Mouse (Mus musculus) brain, embryonic 18.5 days (tissue): ENCODE measurements at regions not wholly inside any gene's neighbourhood (a gene's known extent, or its start where the extent isn't known, plus 50 kb on each side); places are given as distances from the start of the nearest gene placed in this dataset.
"Not testable (repeated sequence)": the region's sequence is repeated elsewhere in the genome, so short reads cannot be mapped to it uniquely, and the experiment has no call there.

ENCODE experiments used
- DNase-seq: peaks from one replicate; pipeline ENCODE4 v3.0.0-alpha.2; 2012; ENCODE audit warnings: low read depth, low spot score

DNA sequence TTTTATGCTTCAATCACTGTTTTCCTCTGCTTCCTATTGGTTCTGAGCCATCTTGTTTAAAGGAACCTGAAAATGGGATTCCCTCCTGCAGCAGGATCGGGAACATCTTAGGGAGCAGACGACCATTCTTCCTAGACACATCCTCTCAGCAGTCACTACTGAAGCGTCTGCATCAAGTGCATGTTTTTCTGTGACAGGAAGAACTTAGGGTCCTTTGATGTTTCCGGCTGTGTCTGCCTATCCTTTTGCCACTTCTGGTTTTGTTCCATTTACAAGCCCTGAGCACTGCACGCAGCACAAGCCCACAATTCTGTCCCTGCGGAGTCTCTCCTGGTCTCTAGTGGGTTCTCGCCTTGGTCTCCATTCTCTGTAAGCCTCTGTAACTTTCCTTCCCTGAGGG is 163.9 kb upstream of the Zfp637 start:
- no peak for DNase-seq

DNA sequence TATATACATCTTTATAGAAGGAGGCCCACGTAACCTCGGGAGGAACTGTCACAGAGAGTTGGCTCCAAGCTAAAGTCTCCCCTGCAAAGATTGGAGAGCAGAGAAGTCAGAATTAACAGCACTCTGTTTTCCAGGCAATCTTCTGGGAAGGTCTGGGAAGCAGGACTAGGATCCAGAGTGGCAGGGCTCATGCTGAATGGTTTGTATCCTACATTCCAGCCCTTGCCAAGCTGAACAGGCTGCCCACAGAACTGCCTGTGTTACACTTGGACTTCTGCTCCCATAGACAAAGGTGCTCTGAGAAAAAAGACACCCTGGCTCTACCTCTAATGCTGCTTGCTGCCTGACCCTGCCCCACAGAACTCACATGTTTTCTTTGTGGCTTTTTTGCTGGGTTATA is 163.2 kb upstream of the Zfp637 start:
- no peak for DNase-seq

DNA sequence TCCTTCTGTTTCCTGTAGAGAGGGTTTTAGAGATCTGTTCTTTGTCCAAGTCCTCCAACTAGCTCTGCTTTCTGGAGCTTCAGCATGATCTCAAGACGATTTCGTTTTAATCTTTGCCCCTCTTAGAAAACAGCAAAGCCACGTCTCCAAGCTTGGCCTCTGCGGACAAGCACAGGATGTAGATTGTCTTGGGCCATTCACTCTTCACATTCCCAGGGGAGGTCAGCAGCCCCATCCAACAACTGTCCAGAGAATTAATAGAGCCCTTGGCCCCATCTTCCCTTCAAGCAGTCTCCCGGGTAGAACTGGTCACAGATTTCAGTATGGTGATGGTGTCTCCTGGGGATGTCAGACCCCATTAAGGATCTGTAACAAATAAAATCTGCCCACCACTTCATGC is 162.7 kb upstream of the Zfp637 start:
- DNase-seq, result no peak

DNA sequence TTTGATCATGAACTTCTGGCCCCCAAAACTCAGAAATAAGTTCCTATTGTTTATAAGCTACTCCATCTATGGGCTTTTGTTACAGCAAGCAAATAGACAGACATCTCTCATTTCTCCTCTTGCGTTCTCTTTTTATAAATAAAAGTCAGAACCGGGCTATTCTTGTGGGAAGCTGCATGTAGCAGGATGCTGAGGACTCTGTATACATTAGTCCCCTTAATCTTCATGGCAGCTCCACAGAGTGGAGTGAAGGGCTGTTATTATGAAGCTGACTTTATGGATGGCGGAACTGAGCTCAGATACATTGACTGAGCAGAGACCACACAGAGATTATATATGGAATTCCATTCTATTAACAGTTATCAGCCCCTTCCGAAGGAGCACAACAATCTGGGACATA is 162.1 kb upstream of the Zfp637 start:
- DNase-seq, result no peak

DNA sequence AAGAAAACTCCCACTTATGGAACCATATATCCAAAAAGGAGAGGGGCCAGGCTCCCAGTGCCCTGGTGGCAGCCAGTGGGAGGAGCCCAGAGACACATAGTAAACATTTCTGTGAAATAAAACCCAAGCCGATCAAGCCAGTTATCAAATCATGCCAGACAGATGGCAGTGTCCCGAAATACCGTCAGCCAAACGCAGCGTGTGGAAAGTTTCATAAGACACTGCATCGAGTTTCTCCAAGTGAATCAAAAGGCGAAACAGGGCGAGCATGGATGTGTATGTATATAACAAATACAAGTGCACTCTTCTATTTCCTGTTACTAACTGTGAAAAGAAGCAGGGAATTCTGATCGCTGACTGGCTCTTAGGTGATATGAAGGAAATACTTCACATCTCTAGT is 154.8 kb upstream of the Zfp637 start:
- no peak for DNase-seq

DNA sequence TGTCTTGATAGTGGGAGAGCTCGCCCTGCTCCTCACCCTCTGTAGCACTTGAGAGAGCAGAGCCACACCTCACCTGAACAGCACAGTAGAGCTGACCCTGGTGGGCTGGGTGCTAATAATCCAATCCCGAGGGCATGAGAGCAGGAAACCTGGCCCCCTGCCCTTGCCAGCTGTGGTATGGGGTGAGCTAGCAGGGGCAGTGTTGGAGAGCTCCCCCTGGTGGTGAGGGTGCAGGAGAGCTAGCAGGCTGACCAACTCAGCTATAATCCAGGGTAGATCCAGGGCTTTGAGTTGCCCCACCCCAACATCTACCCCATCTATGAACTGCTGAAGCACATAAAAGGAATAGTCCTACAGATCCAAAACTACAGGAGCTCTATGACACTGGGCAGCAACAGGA is 153.9 kb upstream of the Zfp637 start:
- DNase-seq, result no peak

DNA sequence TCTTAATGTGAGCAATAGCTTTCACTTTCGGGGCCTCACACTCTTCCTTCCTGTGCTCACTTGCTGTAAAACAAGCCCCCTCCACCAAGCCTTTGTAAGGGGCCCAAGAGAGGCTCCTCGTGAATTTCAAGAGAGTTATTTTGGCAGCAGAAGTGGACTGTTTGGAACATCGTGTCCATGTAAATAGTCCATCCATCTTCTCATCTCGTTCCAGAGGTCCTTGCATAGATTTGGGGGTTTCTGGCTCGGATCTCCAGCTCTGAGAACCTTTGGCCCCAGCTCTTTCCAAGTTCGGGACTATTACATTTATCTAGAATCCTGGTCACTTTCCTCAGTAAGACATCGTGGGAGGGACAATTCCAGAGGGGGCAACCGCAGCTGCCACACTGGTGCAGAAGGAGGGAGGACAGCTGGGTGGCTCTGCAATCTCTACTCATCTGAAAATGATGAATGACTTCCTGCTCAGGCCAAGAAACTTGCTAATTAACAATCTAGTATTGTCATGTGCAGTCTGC is 152.3 kb upstream of the Zfp637 start:
- no peak for DNase-seq

DNA sequence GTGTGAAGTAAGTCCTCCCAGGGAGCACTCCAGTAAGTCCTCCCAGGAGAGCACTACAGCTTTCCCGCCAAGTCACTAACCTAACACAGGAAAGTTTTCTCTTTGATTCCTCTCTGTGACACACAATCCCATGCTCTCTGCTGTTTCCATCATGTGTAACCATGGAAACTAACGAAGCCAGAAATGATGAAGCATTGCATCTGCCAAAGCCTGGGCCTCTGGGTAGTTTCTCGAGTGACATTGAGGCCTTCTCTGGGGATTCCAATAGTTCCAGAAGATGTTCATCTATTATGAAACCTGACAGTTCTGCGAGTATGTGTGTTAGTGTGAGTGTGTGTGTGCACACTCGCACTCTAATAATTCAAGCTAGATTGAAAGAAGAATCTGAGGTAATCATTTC is 140.7 kb upstream of the Zfp637 start:
- peak; percentile 26 for DNase-seq

DNA sequence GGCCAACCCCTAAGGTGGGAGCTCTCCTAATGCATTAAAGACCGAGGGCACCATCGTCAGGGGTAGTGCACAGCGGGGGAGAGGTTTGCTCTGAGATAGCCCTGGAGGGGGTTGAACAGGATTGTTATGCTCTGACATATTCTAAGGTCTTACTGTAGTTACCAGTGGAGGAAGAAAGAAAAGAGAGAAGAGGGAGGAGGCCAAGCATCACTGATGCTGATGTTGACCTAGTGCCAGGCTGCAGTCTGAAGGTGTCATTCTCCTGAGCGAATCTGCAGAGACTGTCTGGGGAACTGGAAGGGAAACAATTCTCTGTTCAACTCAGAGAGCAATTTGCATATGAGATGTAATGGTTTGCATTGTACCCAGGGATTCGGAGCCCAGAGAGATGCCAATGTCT is 139.4 kb upstream of the Zfp637 start:
- DNase-seq, result no peak

DNA sequence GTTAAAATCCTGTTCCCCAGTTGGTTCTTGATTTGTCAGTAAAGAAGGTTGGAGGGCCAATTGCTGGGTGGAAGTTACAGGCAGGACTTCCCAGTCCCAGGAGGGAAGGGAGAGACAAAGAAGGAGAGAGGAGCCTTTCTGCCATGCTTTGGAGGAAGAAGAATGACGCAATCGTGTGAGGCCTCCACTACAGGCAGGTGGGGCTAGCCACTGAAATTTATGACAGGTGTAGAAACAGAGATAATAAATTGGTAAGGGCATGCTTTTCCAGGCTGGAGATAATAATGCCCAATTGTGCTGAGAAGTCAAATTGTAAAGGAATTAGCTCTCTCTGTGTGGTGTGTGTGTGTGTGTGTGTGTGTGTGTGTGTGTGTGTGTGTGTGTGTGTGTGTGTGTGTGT is 135.0 kb upstream of the Zfp637 start:
- DNase-seq, result no peak

DNA sequence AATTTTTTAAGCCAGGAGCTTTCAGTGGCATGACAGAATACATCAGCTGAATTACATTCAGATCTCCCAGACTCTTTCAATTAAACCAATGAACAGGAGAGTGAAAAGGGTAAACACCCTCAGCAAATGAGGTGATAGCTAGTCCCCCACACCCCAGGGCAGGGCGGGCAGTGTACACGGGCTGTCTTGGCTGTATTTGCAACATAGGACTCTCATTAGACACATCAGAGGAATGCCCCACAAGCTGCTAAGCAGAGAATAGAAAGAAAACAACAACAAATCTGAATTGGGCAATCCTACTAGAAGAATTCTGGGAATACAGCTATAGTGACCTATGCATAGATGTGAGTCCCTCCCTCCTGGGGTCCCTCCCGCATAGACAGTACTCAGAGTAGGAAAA is 131.8 kb upstream of the Zfp637 start:
- DNase-seq, result no peak

DNA sequence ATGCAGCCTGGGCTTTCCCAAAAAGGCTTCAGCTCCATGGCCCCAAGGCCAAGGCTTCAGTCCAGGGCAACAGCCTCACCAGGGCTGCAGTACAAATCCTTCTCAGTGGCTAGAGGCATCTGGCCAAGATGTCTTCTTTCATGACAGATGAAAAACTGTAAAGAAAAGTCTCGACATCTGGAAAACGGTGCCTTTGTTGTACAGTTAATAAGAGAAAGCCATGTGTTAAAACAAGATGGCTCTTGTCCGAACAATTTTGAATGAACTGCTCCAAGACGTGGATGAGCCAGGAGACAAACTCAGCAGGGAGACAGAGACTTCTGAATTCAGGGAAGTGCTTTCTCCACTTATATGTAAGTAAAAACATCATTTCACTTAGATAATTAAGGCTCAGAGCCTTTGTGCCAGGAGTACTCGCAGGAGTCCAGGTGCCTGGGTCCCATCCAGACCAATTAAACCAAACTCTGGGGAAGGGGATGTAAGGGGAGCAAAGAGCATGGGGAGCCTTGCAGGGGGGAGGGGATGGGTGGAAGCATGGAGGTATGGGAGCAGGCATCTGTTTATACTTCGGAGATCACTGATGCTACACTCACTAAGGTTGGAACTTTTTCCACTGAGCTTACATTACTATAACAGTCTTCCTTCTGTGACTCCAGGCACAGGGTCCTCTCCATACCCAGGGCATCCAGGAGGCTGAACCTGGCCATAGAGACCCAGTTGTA is 125.8 kb upstream of the Zfp637 start:
- DNase-seq, result no peak

DNA sequence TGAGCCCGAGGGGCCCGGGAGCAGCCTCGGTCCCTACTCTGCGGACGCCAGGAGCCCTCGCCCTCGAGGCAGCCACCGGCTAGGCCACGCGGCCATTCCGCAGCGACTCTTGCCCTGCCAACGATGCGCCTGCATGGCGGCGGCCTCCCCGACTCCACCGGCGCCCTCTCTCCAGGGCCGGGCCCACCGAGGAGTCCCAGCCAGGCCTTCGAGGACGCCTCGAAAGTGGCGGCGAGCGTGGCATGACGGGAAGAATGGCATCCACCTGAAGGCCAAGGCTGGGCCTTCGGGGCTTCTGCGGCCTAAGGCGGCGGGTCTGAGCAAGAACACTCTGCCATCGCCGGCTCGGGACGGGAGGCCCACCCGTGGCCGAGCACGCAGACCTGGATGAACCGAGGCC is 124.6 kb upstream of the Zfp637 start:
- not testable (repeated sequence) for DNase-seq

DNA sequence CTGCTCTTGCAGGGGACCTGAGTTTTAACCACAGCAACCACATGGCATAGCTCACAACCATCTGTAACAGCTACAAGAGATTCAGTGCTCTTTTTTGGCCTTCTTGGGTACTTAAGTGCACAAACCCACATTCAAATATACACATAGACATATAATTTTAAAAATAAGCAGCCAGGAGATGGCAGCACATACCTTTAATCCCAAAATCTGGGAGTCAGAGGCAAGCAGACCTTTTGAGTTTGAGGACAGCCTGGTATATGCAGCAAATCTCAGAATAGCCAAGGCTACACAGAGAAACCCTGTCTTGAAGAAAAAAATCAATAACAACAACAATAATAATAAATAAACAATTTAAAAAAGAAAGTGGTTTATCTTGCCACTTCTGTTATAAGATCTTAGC is 88.6 kb upstream of the Zfp637 start:
- not testable (repeated sequence) for DNase-seq

DNA sequence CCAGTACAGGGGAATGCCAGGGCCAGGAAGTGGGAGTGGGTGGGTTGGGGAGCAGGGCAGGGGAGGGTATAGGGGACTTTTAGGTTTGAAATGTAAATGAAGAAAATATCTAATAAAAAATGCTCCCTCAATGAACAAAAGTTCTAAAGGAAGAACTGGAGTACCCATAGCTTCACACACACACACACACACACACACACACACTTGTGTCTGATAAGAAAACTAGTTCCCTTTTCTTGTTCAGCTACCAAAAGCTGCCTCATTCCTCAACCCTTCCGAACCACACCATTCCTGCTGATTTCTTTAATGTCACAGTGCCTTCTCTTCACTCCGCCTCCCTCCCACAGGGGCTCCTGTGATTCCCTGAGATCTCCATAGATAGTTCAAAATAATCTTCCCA is 85.3 kb upstream of the Zfp637 start:
- DNase-seq, result not testable (repeated sequence)

DNA sequence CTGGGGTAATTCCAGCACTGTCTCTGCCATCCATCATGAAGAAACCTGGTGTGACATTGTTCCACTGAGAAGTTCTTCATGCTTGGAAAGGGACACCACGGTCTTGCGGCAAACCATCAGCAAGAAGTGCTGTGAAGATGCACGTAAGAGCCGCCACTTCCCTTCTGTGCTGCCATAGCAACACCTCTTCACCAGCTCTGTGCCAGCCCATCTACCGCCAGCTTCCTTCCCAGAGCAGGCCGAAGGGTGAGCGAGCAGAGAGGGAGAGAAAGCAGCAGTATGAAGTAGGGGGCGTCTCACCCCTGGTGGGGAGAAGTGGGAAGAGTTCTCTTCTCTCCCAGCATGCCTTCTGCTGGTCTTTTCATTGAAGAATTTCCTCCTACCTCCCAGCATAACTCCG is 84.8 kb upstream of the Zfp637 start:
- DNase-seq, result no peak

DNA sequence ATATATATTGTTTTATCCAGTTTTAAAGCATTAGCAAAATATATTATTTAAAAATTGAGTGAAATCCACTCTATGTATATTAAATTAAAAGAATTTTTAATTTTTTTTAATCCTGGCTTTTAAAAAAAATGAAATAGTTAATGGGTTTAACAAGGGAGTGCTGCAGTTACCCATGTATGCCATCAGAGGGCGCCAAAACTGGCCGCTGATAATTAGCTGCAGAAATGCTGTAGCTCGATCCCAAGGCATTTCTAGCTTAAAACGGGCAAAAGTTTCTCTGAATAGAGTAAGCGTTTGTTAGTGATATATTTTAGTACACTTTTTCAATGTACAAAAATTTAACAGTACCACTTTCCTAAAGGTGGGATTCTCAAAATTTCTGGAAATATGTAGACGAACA is 82.5 kb upstream of the Zfp637 start:
- not testable (repeated sequence) for DNase-seq

DNA sequence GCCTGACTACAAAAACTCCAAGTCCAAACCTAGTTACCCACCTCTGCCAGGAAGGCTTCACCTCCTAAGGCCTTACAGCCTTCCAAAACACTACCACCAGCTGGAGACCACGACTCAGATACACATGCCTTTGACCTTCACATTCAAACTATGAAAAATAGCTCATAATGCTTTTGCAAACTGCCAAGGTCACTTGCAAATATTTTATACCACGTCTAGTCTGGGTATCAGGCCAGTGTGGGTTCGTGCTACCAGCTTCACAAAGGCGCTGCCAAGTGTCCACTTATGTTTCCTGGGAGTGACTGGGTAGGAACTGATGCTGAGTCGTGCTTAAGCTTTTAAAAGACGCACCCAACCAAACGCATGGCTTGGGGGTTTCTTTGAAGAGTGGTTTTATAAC is 69.5 kb upstream of the Zfp637 start:
- DNase-seq, result no peak

DNA sequence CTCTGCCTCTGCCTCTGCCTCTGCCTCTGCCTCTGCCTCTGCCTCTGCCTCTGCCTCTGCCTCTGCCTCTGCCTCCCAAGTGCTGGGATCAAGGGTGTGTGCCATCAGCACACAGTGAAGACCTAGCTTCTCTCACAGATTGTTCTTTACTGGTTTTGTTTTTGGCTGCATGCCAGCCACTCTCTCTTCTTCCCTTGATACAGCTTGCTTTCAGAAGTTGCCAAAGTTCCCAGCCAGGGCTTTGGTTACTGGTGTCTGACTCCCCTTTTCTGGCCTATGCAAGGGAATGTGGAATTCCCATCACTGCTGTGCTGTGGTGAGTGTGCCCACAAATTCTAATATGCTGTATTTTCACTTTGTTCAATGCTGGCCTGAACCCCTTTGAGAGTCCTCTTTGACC is 68.6 kb upstream of the Zfp637 start:
- no peak for DNase-seq

DNA sequence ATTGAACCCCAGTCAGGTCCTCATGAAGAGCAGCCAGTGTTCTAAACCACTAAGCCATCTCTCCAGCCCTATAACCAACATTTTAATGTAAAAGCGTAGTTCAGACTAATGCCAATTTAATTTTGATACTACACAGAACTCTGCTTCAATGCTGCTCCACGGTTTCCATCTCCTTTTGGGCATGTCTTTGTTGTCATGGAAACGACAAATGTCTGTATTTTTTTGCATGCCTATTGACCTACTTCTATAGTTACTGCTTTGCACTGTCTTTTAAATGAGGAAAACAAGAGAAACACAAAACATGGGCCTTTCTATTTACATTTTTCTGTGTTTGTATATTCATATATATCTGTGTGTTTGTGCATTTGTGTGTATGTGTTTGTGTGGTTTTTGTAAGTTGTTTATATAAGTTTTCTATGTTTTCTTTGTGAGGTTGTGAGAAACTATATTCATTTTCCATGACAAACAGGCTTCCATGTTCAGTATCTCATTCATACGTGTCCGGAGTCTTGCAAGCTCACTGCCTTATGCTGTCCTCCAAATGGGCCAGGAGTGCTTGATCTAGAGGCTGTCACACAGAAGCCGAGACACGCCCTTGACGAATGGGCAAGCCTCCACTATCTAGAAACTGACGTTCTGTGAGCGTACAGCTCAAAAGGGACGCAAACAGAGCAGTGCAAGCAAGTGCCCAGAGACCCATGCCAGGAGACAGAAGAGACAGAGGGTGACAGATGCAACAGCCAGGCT is 65.5 kb upstream of the Zfp637 start:
- DNase-seq, result peak; percentile 39

DNA sequence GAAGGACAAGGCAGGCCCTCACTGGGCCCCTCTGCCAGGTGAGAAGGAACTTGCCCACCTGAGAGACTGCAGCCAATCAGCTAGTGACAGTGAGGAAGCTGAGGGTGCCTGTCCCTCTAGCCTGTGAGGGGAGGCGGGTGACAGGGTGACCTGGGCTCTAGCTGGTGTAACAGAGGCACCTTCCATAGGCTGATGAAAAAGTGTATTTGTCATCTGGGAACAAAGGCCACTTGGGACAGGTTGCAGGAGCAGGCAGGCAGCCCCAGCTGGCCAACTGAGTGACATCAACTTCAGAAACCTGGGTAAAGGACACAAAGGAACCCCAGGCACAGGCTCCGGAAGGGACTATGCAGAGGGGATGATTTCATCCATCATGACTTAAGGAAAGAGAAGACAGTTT is 63.0 kb upstream of the Zfp637 start:
- no peak for DNase-seq

DNA sequence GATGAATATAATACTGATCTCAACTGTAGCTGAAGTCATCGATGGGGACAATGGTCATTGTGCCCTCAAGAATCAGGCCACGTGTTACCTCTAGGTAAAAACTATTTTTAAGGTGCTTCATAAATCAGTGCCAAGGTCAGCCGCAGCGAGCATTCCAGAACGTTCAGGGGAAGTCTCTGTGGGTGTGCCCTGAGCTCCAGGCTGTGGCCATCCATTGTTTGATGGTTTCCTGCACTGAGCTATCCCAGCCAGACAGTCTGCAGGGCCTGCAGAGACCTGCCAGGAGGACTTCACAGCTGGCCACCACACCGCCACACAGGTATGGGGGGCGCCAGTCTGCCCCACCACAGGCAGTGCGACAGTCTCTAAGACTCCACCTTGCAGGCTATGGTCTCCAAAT is 62.5 kb upstream of the Zfp637 start:
- no peak for DNase-seq

DNA sequence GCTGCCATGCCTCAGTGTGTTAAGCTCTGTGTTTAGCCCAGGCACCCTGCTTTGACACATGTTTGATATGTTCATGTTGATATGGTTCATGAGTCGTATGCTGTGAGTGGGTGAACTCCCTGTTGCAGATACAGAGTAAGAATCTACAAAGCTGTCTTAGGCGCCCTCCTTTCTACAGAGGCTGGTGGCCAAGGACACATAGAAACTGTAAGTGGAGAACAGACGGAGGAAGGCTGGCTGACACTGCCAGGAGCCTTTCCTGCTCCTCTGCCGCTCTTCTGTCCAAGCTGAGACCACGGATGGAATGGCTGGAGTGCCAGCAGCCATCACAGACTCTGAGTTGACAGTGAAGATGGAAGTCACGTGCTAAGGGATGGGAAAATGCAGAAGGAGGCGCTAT is 62.0 kb upstream of the Zfp637 start:
- DNase-seq, result no peak
